Mouse (Mus musculus) right cerebral cortex, postnatal 36 days (tissue): ENCODE results near the gene Pdzrn4.
"Not testable (repeated sequence)": the region's sequence is repeated elsewhere in the genome, so short reads cannot be mapped to it uniquely, and the experiment has no call there.

ENCODE experiments used
- DNase-seq, 2 experiments: peaks; one replicate each; pipeline ENCODE4 v3.0.0; 2022; ENCODE audit warnings: low spot score in 2 of 2, mixed read lengths in 1 of 2

Gene Pdzrn4

GRCm38 (mm10) chr15:92396770-92397608 lies at the start of gene Pdzrn4:
Gene Pdzrn4, plus strand, starts transcription at chr15:92396881.
- peak; percentile 12 to 23 for DNase-seq

GRCm38 (mm10) chr15:92347426-92347825 lies 49.3 kb upstream of the Pdzrn4 start:
- no peak for DNase-seq

DNA sequence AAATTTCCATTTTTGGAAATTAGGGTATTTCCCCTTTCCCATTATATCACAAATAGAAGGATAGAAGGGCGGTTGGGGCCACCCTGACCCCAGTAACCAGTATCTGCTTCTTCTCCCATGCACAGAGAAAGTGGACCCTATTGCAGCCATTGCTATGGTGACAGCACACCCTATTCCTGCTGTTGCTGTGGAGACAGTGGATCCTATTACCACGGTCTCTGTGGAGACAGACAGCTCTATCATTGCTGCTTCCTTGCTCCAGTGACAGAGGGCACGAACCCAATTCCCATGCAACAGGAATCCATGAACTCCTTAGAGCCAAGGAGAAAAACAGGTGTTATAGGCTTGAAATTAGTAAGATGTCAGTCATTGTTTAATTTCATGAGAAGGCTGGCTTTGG lies 48.8 kb upstream of the Pdzrn4 start:
- DNase-seq = no peak

GRCm38 (mm10) chr15:92348453-92348852 lies 48.2 kb upstream of the Pdzrn4 start:
- DNase-seq = not testable (repeated sequence)

- DNase-seq = no peak
Measured at GRCm38 (mm10) chr15:92364153-92364552, 32.5 kb upstream of the Pdzrn4 start.

DNA sequence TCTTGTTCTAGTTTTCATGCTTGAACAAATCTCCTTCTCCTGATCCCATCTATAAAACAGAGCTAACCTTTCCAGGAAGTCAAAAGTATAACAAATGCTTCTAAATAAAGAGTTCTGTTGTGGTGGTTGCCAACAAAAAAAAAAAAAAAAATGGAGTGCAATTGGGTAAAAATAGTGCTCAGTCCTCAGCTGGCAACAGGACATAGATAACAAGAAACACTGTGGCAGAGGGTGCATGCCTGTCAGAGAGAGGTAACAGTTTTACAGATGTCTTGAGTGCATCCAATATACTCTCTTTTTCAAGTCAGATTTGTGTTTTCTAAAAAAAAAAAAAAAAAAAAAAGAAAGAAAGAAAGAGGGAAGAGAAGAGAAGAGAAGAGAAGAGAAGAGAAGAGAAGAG lies 32.1 kb upstream of the Pdzrn4 start:
- DNase-seq = no peak

GRCm38 (mm10) chr15:92394811-92395210 lies 1.9 kb upstream of the Pdzrn4 start:
- DNase-seq = no peak

DNA sequence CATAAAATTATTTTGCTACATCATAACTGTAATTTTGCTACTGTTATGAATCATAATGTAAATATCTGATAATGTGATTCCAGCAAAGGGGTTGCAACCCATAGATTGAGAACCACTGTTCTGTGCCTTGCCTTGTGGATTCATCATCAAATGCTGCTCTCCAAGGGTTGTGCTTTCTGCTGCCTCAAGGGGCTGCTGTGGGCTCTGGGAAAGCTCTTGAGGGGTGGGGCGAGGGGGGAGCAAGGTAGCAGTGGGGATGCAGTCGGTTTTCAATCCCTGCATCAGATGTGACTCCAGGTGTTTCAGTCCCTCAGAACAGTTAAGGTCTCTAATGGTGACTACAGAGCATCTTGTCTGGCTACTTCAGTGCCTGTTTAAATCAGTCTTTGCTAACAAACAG lies 2.1 kb downstream of the Pdzrn4 start:
- DNase-seq = peak in 1 of 2 experiments; percentile 4

GRCm38 (mm10) chr15:92399278-92399677 lies 2.6 kb downstream of the Pdzrn4 start:
- no peak for DNase-seq

- DNase-seq = no peak
Measured at GRCm38 (mm10) chr15:92401554-92401953, 4.9 kb downstream of the Pdzrn4 start.

DNA sequence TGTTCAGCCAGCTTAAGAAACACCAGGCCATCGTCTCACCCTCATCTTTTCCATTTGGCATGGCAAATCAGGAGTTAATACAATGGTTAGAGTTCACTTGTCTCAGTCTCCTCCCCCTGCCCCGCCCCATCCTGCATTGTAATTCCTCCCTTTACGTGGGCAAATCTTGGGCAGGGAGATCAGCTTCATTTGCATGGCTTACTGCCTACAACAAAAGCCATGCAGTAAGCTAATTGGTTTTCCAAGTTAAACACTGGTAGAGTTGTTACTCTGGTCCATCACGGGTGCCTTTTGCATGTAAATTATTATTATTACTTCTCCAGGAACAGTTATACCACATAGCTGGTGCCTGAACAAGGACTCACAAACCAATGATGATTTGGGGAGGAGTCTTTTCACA lies 18.6 kb downstream of the Pdzrn4 start:
- no peak for DNase-seq

DNA sequence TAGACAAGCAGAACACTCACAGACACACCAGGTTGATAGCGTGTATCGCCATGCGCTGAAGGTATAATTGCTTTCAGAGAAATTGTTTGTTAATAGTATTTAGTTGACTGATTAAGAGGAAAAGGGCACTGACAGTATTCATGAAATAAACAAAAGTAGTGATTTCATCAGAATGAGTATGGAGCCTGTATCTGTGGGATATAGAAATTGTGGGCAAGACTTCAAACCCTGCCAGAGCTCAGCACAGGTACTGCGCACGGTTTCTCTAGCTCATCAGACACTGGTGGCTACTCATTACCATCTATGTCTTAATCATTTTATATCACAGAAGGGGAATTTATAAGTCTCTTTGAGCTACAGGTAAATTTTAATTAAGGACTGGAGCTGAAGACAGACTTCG lies 19.5 kb downstream of the Pdzrn4 start:
- DNase-seq = no peak

- DNase-seq = no peak
Measured at GRCm38 (mm10) chr15:92416658-92417057, 20.0 kb downstream of the Pdzrn4 start.

- no peak for DNase-seq
Measured at GRCm38 (mm10) chr15:92417120-92417519, 20.4 kb downstream of the Pdzrn4 start.

DNA sequence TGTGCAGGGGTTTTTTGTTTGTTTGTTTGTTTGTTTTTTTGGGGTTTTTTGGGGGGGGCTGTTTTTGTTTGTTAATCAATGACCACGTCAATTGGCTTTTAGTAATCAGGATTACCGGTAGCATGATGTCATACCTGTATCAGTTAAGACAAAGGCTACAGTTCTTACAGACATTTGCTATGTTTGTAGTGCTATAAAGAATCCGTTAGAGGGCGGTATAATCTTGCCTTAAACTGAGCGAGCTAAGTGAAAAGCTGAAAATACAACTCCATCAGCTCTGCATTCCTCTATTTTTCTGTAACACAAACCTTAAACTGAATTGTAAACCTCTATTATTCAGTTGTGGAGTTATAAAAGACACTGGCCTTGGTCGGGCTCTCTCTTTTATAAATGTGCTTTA lies 37.9 kb downstream of the Pdzrn4 start:
- no peak for DNase-seq

GRCm38 (mm10) chr15:92435306-92435705 lies 38.6 kb downstream of the Pdzrn4 start:
- DNase-seq = no peak

DNA sequence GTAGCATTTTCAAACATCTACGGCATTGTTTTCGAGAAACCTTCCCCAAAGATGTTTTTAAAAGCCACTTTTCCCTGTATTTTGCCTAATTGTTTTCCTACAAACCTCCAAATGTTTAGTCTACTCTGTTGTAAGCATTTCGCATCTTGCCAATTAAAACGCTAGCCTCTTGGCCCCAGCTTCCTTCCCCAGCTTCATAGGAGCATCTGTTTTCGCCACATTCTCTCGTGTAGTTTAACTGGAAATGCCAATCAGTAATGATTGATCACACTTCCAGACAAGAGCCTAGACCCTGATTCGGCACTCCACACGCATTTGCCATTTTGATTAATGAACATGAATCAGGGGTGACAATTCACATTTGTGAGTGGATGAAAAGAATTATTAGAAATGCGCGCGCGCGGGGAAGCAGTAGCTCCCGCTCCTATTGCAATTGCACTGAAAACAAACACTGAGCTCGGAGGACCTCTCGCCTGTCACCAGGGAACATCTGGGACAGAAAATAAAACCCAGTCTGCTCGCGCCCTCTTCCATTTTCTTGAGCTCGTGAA lies 45.0 kb downstream of the Pdzrn4 start:
- no peak for DNase-seq

GRCm38 (mm10) chr15:92447708-92448147 lies 51.0 kb downstream of the Pdzrn4 start:
- DNase-seq = peak; percentile 25 to 32

DNA sequence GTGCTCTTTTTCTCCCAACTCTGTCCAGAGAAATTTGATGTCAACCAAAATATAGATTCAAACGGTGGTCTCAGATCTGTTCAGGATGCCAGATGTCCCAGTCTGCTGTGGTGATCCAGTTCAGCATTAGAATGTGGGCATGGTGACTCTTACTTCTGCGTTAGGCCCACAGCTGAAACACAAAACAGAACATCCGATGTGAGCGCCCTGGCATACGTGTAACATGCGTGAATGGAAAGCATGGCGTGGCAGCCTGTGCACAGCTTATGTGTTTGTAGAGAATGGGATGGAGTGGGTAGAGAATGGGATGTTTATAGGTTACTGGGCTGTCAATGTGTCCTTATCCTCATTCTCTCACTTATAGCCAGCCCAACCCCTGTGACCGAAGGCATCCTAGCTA lies 52.4 kb downstream of the Pdzrn4 start:
- DNase-seq = no peak

DNA sequence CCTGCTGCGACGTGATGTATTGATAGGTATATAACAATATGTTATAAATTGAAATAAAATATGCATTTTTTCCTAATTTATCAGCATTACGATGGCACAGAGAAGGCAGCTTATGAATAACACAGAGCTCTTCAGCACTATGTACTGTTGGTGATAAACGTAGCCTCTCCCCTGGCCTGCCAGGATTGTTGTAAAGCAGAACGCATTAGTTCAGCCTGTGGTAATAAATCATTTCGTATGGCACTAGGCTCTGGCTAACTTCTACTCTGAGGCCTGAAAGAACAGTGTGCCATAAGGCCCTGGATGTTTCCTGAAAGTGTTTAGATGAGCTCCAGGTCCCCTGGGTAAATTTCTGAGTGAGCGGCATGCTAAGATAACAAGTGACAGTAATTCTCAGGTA lies 55.9 kb downstream of the Pdzrn4 start:
- DNase-seq = no peak

DNA sequence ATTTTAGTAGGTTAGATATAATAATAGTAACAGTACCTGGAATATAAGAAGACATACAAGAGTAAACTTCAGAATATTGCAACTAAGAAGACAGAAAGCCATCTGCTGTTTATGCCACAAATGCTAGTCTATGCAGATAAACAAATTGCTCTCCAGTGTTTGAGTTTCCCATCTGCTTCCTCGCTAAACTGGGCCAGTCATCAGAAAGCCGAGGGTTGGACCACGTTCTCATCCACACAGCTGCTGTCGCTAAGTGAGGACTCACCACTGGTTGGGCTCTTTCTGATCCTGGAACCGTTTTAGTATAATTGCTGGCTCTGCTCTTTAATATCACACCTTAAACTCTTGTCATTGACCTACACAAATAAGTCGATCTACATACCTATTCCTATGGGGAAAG lies 85.5 kb downstream of the Pdzrn4 start:
- peak in 1 of 2 experiments; percentile 5 for DNase-seq

DNA sequence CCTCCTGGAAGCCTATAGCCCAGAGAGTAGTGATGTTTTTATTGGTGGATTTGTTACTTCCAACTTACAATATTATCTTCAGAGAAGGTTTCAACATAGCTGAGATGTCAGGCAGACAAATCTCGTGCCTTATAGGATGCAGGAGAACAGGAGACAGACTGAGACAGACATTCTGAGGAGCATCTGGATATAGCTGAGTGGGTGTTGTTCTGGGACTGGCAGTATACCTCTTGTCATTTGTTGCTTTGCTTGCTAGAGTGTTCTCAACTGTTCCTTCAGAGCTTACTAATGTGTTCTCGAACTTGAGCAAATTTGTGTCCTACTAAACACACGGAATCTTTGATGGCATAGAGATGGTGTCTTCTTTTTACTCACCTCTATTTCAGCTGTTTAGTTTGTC lies 94.7 kb downstream of the Pdzrn4 start:
- DNase-seq = peak in 1 of 2 experiments; percentile 48

- no peak for DNase-seq
Measured at GRCm38 (mm10) chr15:92495465-92496174, 98.9 kb downstream of the Pdzrn4 start.
